Mouse (Mus musculus): Measurements from ENCODE around the gene Pusl1. TPM values are rescaled to one million over a fixed set of nuclear protein-coding genes. Genes with fewer than 3 reads are reported as not detected.

Gene Pusl1
- total and polyA plus RNA-seq, 3 experiments, result 9.4 to 31.3 (median 10.1) TPM

DNA sequence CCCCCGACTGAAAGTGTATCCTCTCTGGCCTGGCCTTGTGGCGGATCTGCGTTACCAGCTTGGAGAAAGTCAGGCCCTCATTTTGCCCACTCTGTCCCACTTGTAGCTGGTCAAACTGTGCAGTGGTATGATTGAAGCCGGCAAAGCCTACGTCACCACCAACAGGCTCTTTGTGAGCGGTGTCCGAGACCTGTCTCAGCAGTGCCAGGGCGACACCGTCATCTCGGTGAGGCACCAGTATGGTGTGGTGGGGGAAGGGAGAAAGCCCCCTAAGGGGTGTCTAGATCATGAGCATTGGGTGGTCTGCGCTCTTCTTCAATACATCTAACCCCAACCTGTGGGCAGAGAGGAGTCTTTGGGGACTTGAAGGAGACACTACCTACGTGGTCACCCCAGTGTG, 4.9 kb upstream of the Pusl1 start:
- Histone ChIP-seq H3K27ac (no peak overlapping the region), H3K27me3 (ENCODE audit: control insufficient read depth, insufficient read depth, low read length) (no peaks in the 10 kb centered on the region), H3K9ac (ENCODE audit: low read depth, low read length) (no peak overlapping the region), H3K79me2 (replicated peaks; ENCODE audit: control insufficient read depth, insufficient read depth, low read length) (peaks cover 8% of the 10 kb centered on the region; the same call in 1 of the 2 replicates), H3K36me3 (ENCODE audit: control insufficient read depth, insufficient read depth, low read length) (peaks cover 5% of the 10 kb centered on the region), H3K4me1 (ENCODE audit: control insufficient read depth, insufficient read depth, low read length) (peaks cover 28% of the 10 kb centered on the region), H3K4me3 (no peak overlapping the region)
- 97% methylated on average over 12 of the region's 12 CpGs for WGBS
- TF ChIP-seq POLR2A (IDR thresholded peaks at IDR 0.05; ENCODE audit: insufficient read depth, low read depth, low read length), result no peak
- TF ChIP-seq EP300 (IDR thresholded peaks at IDR 0.05; ENCODE audit: insufficient read depth, low read depth, low read length), result no peak
- TF ChIP-seq CTCF (IDR thresholded peaks at IDR 0.05), result no peak
- intact Hi-C loops (cut with DNase I), result no loop called here
- peak in 1 of 2 experiments; percentile 13 for DNase-seq

DNA sequence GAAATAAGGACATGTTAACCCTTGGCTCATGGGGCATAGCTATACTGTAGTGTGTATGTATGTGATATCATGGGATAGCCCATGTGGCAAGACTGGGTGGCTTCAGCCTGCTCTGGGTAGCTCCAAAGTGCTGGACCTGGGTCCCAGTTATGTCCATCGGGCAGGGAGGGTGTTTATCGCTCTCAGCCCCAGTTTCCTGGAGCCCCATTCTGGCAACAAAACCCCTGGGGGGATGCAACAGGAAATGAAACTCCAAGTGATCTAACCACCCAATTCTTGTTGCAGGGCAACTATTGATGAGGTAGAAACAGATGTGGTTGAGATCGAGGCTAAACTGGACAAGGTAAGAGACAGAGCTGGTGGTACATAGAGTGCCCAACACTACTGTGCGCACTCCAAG, 4.2 kb upstream of the Pusl1 start:
- peaks cover 23% of the 10 kb centered on the region for H3K4me1 ChIP-seq (ENCODE audit: control insufficient read depth, insufficient read depth, low read length)
- no peaks in the 10 kb centered on the region for H3K27me3 ChIP-seq (ENCODE audit: control insufficient read depth, insufficient read depth, low read length)
- peak overlapping the region; percentile 18; the same call in 1 of the 2 replicates for H3K27ac ChIP-seq
- intact Hi-C loops (cut with DNase I), result no loop called here
- TF ChIP-seq CTCF (IDR thresholded peaks at IDR 0.05) (no peak), EP300 (IDR thresholded peaks at IDR 0.05; ENCODE audit: insufficient read depth, low read depth, low read length) (no peak), POLR2A (IDR thresholded peaks at IDR 0.05; ENCODE audit: insufficient read depth, low read depth, low read length) (no peak)
- peaks cover 10% of the 10 kb centered on the region; the same call in 1 of the 2 replicates for H3K79me2 ChIP-seq (replicated peaks; ENCODE audit: control insufficient read depth, insufficient read depth, low read length)
- DNase-seq, result peak; percentile 5 to 18
- no peak overlapping the region; the same call in 1 of the 2 replicates for H3K9ac ChIP-seq (ENCODE audit: low read depth, low read length)
- 57% methylated on average over 4 of the region's 4 CpGs for WGBS
- H3K4me3 ChIP-seq, result peak overlapping the region; percentile 33; the same call in 1 of the 2 replicates
- peaks cover 3% of the 10 kb centered on the region for H3K36me3 ChIP-seq (ENCODE audit: control insufficient read depth, insufficient read depth, low read length)

DNA sequence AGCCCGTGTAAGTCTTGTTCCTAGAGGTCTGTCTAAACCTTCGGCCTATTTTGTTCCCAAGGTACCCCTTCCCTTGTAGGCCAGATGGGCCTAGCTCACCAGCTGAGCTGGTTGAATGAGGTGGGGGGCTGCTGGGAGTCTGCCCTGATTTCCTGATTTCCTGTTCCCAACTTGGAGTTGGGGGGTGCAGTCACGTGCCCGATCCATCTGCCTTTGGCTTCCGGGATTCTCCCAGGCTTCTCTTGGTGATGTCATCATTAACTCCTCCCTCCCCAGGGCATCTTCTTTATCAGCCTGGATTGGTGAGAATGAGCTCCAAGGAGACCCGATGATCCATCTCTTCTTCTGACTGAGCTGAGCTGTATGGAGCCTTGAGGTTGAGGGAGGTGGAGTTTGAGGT, 3.6 kb upstream of the Pusl1 start:
- peaks cover 27% of the 10 kb centered on the region for H3K4me1 ChIP-seq (ENCODE audit: control insufficient read depth, insufficient read depth, low read length)
- H3K79me2 ChIP-seq (replicated peaks; ENCODE audit: control insufficient read depth, insufficient read depth, low read length), result peaks cover 10% of the 10 kb centered on the region; the same call in 1 of the 2 replicates
- peak overlapping the region; percentile 76 for H3K27ac ChIP-seq
- peak overlapping the region; percentile 7 for H3K9ac ChIP-seq (ENCODE audit: low read depth, low read length)
- H3K36me3 ChIP-seq (ENCODE audit: control insufficient read depth, insufficient read depth, low read length), result peaks cover 3% of the 10 kb centered on the region
- DNase-seq, result peak; percentile 66 to 74
- no peaks in the 10 kb centered on the region for H3K27me3 ChIP-seq (ENCODE audit: control insufficient read depth, insufficient read depth, low read length)
- peak overlapping the region; percentile 33 for H3K4me3 ChIP-seq
- intact Hi-C loops (cut with DNase I), result no loop called here
- TF ChIP-seq POLR2A (IDR thresholded peaks at IDR 0.05; ENCODE audit: insufficient read depth, low read depth, low read length) (0 out of 2 replicates have a peak, but pooled peaks have one; percentile 26), CTCF (IDR thresholded peaks at IDR 0.05) (no peak)
- WGBS, result 27% methylated on average over 6 of the region's 6 CpGs

DNA sequence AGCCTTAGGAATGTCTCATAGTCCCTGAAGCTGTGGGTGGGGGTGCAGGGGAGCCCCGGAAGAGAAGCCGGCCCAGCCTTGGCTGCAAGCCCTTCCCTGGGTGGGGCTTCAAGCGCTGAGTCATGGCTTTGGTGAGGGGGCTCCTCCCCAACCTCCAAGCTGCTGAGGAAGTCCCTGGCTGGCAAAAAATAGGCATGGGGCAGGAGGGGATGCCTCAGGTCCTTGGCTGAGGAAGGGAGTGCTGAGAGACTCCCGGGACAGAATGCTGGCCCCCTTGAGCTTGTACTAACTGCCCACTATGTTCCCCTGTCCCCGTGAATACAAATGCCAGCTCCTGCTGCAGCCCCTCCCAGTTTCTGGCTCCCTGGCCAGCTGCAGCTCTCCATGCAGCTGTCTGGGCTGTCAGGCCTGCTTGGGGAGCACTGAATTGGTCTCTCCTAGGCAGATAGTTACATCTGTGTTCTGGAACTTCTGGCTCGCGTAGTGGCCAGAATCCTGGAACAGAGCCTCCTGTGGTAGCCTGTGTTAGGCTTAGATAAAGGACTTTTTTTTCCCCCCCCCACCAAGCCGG, 2.8 kb upstream of the Pusl1 start:
- WGBS, result 6% methylated on average over 8 of the region's 8 CpGs
- Histone ChIP-seq H3K9ac (ENCODE audit: low read depth, low read length) (peak overlapping the region; percentile 6), H3K4me3 (peak overlapping the region; percentile 33), H3K27me3 (ENCODE audit: control insufficient read depth, insufficient read depth, low read length) (no peaks in the 10 kb centered on the region), H3K27ac (peak overlapping the region; percentile 76), H3K36me3 (ENCODE audit: control insufficient read depth, insufficient read depth, low read length) (peaks cover 3% of the 10 kb centered on the region), H3K4me1 (ENCODE audit: control insufficient read depth, insufficient read depth, low read length) (peaks cover 27% of the 10 kb centered on the region), H3K79me2 (replicated peaks; ENCODE audit: control insufficient read depth, insufficient read depth, low read length) (peaks cover 10% of the 10 kb centered on the region; the same call in 1 of the 2 replicates)
- peak; percentile 88 to 89 for DNase-seq
- intact Hi-C loops (cut with DNase I), result loop anchor here (5.0 kb wide), 1 partner anchor 218 kb away; no protein-coding TSS in a partner anchor
- TF ChIP-seq POLR2A (IDR thresholded peaks at IDR 0.05; ENCODE audit: insufficient read depth, low read depth, low read length), result 0 out of 2 replicates have a peak, but pooled peaks have one; percentile 23
- TF ChIP-seq CTCF (IDR thresholded peaks at IDR 0.05), result peak; percentile 21
- no peak for TF ChIP-seq EP300 (IDR thresholded peaks at IDR 0.05; ENCODE audit: insufficient read depth, low read depth, low read length)

DNA sequence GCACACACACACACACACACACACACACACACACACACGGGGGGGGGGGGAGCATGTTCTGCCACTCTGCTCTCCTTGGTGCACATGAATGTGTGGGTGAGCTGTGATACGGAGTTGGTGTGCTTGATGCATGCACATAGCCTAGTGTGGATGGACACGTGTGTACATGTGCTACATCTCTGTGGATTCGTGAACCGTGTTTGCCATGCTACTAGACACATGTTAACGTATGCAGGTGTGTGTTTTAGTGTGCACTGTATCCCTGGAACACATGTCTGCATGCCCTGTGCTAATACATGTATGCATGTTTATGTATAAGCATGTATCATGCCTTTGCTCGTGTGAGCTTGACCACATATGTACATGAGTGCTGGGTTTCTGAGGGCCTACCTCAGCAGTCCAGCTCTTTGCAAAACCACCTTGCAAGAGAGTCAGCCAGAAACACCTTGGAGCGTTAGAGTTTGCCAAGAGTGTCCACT, 1.7 kb upstream of the Pusl1 start:
- H3K27ac ChIP-seq, result peak overlapping the region; percentile 76
- 57% methylated on average over 8 of the region's 8 CpGs for WGBS
- H3K4me1 ChIP-seq (ENCODE audit: control insufficient read depth, insufficient read depth, low read length), result peaks cover 27% of the 10 kb centered on the region
- no peaks in the 10 kb centered on the region for H3K27me3 ChIP-seq (ENCODE audit: control insufficient read depth, insufficient read depth, low read length)
- H3K4me3 ChIP-seq, result peak overlapping the region; percentile 23; the same call in 1 of the 2 replicates
- peak overlapping the region; percentile 39 for H3K9ac ChIP-seq (ENCODE audit: low read depth, low read length)
- peak; percentile 2 to 15 for DNase-seq
- peaks cover 10% of the 10 kb centered on the region; the same call in 1 of the 2 replicates for H3K79me2 ChIP-seq (replicated peaks; ENCODE audit: control insufficient read depth, insufficient read depth, low read length)
- intact Hi-C loops (cut with DNase I), result loop anchor here (2.0 to 5.0 kb wide), 3 partner anchors 24 to 219 kb away; partner anchors contain the start of genes Cptp, Ints11 and Ube2j2
- TF ChIP-seq EP300 (IDR thresholded peaks at IDR 0.05; ENCODE audit: insufficient read depth, low read depth, low read length) (no peak), CTCF (IDR thresholded peaks at IDR 0.05) (no peak), POLR2A (IDR thresholded peaks at IDR 0.05; ENCODE audit: insufficient read depth, low read depth, low read length) (no peak)
- H3K36me3 ChIP-seq (ENCODE audit: control insufficient read depth, insufficient read depth, low read length), result peaks cover 3% of the 10 kb centered on the region
